Mouse (Mus musculus): Measurements from ENCODE around the gene Antxr1.

GRCm38 (mm10) chr6:87090877-87091276, 244.7 kb downstream of the Antxr1 start:
- TF ChIP-seq CTCF (IDR thresholded peaks at IDR 0.05; ENCODE audit: borderline replicate concordance, insufficient read depth, low read length) (no peak), POLR2A (IDR thresholded peaks at IDR 0.05; ENCODE audit: low read depth, low read length) (no peak)

All from embryonic fibroblast, embryonic 13.5 days (primary cell).